Mouse (Mus musculus) kidney, adult 10 weeks (tissue): Measurements from ENCODE around the gene Ppme1. TPM values are rescaled to one million over a fixed set of nuclear protein-coding genes. Genes with fewer than 3 reads are reported as not detected.

ENCODE experiments used
- polyA plus RNA-seq: library from polyadenylated mRNA; stranded (reverse); fragments of 350-450 nt; fragmentation: Illumina TruSeq; extraction: RNeasy Lipid Tissue Mini Kit (QIAGEN cat#74804); gene quantifications from one replicate; pipeline ENCODE4 v1.2.3, GENCODE M21; 2014; ENCODE audit warnings: low read depth, low replicate concordance

Ppme1 gene
- polyA plus RNA-seq = 61.8 TPM

DNA sequence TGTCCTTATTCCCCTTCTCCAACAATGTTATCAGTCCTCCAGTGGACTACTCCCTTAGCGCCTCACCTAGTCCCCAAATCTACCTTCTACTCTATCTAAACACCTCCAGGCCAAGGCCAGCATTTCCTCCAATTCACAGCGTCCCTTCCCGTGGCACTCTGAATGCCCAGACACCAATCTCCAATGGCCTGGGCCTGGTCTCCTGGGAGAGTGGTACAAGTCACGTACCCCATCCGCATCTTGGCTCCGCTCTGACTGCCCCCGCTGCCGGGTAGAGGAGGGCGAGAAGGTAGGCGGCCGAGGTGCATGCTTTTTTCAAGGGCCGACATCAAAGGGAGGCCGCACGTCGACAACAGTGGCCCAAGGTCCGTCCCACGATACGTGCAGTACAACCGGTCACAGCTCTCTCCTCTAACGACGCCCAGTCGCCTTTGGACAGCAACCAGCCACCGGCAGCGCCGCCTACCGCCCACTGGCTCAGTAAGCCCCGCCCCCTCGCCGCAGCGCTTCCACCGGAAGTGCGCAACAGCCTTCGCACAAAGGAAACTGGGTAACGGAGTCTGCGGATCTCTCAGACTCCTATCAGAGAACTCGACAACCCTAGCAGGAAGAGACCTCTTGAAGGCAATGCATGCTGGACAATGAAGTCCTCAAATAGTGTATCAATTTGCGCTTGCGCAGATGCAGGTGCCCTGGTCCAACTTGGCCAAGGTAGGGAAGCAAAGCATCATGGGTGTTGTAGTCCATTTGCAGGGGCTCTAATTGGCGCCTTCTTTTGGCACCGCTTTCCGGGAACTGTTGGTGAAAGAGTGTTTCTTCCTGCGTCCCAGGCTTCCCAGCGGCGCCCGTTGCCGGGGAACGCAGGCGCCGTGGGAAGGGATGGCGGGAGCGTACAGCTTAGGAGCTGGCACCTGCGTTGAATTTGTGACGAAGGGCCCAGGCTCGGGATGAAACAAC lies at the start of gene Ppme1, which contains the start of gene C2cd3:
Gene Ppme1, minus strand, starts transcription at position 813 of the 957 bp plus-strand sequence.
Gene C2cd3, plus strand, starts transcription at position 739 of the 957 bp plus-strand sequence.

DNA sequence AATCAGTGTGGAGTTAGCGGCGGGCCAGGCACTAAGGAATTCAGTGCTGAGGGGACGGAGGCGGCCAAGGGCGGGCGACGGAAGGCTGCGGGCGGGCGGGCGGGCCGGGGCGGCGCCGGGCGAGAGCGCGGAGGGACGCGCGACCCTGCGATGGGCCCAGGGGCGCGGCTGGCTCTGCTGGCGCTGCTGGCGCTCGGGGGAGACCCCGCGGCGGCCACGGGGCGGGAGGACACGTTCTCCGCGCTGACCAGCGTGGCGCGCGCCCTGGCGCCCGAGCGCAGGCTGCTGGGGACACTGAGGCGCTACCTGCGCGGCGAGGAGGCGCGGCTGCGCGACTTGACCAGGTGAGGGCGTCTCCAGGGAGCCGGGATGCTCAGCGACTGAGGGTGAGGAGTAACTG lies 86.7 kb downstream of the Ppme1 start, which contains the start of gene P4ha3:
Gene P4ha3, plus strand, starts transcription at position 138 of the 400 bp plus-strand sequence.

Other genes with a start within 250 kb of the Ppme1 start
- 6.1 TPM for gene Lipt2, start 213.0 kb downstream of the Ppme1 start, polyA plus RNA-seq
- gene Kcne3, start 195.8 kb downstream of the Ppme1 start, polyA plus RNA-seq = 1.8 TPM
- gene Pgm2l1, start 144.9 kb downstream of the Ppme1 start, polyA plus RNA-seq = 5.5 TPM
- not detected for gene P4ha3, start 86.8 kb downstream of the Ppme1 start, polyA plus RNA-seq
- gene C2cd3, start 74 bp downstream of the Ppme1 start, polyA plus RNA-seq = 16.6 TPM
- gene Ucp3, start 100.7 kb upstream of the Ppme1 start, polyA plus RNA-seq = 0.16 TPM
- 7.8 TPM for gene Ucp2, start 121.0 kb upstream of the Ppme1 start, polyA plus RNA-seq
- gene Dnajb13, start 142.7 kb upstream of the Ppme1 start, polyA plus RNA-seq = not detected
- 12.4 TPM for gene Coa4, start 164.8 kb upstream of the Ppme1 start, polyA plus RNA-seq
- 245 TPM for gene Rab6a, start 235.1 kb upstream of the Ppme1 start, polyA plus RNA-seq
- 77.5 TPM for gene Mrpl48, start 236.0 kb upstream of the Ppme1 start, polyA plus RNA-seq